36 mouse cellular contexts compared by ENCODE assay signal in the genomic region with DNA sequence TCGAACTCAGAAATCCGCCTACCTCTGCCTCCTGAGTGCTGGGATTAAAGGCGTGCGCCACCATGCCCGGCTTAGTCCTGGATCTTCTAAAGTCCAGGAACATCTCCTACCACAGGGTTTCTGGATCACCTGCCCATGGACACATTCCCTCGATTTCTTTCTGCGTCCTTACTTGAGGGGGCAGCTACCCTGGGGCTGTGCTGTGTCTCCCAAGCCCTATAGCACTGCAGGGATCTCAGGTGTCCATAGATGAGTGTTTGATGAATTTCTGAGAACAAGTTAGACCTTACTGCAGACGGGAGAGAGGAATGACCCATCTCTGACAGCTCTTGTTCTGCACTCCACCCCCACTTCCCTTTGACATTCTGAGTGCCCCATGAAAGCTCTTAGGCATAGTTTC. TPM values are rescaled to one million over a fixed set of nuclear protein-coding genes. Genes with fewer than 3 reads are reported as not detected.
DNase-seq lines count a peak whose midpoint lies in the region; ATAC-seq and TF ChIP-seq lines count a peak whose summit lies in the region.
"Had no signal": no experiment of that assay in that cellular context is flagged by ENCODE, and none has a peak within 500 bp of the region (broad histone marks: within the 10 kb centered on the region; RNA-seq: fewer than 3 reads in every experiment).

No protein-coding gene starts in this region.

- no peak for TF ChIP-seq CTCF in G1E (IDR thresholded peaks at IDR 0.05; ENCODE audit: low read depth, low read length)
- TF ChIP-seq CTCF in left cerebral cortex, adult 2 months (IDR thresholded peaks at IDR 0.05): no peak

- H3K9me3 ChIP-seq in G1E (replicated peaks): no peaks in the 10 kb centered on the region
- H3K9me3 ChIP-seq: embryonic facial prominence, embryonic 10.5 days; embryonic facial prominence, embryonic 13.5 days; forebrain, embryonic 13.5 days; heart, embryonic 12.5 days; heart, embryonic 15.5 days had no signal

- H3K4me3 ChIP-seq in G1E (ENCODE audit: low read depth, low read length): no peak overlapping the region
- H3K4me3 ChIP-seq in left cerebral cortex, adult 2 months: no peak overlapping the region
- H3K4me3 ChIP-seq: embryonic facial prominence, embryonic 10.5 days; embryonic facial prominence, embryonic 13.5 days; erythroblast, embryonic 14.5 days; forebrain, embryonic 13.5 days; gastrocnemius, adult 2 months; heart, embryonic 12.5 days; heart, embryonic 15.5 days had no signal

- no peak overlapping the region for H3K27ac ChIP-seq in left cerebral cortex, adult 2 months
- H3K27ac ChIP-seq: embryonic facial prominence, embryonic 10.5 days; embryonic facial prominence, embryonic 13.5 days; forebrain, embryonic 13.5 days; gastrocnemius, adult 2 months; heart, embryonic 15.5 days; hindbrain, embryonic 14.5 days; hindbrain, postnatal 0 days had no signal

- H3K4me1 ChIP-seq in G1E (ENCODE audit: insufficient read depth, low read depth, low read length): peaks cover 10% of the 10 kb centered on the region
- H3K4me1 ChIP-seq: embryonic facial prominence, embryonic 10.5 days; embryonic facial prominence, embryonic 13.5 days; forebrain, embryonic 13.5 days; heart, embryonic 15.5 days had no signal

- ATAC-seq in G1E (ENCODE audit: extremely low read depth, insufficient number of reproducible peaks, low FRiP score, poor library complexity, severe bottlenecking): no peak
- ATAC-seq: CD4-positive, CD25-positive, alpha-beta regulatory T cell, adult 4 months; forebrain, embryonic 13.5 days; forebrain, postnatal 0 days; hindbrain, postnatal 0 days; inflammation-experienced regulatory T-cells, adult 6 months; intestine, embryonic 16.5 days had no signal

- no peaks in the 10 kb centered on the region for H3K27me3 ChIP-seq in G1E (ENCODE audit: insufficient read depth, low read length)
- H3K27me3 ChIP-seq: embryonic facial prominence, embryonic 13.5 days; forebrain, embryonic 13.5 days; heart, embryonic 12.5 days; heart, embryonic 15.5 days had no signal

- DNase-seq in heart, adult 11 months: peak; percentile 82
- no peak for DNase-seq in heart, postnatal 10 days
- DNase-seq in lung, postnatal 25 days (ENCODE audit: low spot score): peak; percentile 17
- no peak for DNase-seq in lung, postnatal 10 days
- peak; percentile 0 for DNase-seq in G1E (ENCODE audit: low spot score)
- peak; percentile 0 for DNase-seq in R1 (ENCODE audit: low read depth, low spot score)
- DNase-seq in left cerebral cortex, adult 2 months (ENCODE audit: extremely low spot score in 1 of 2, low spot score in 2 of 2): no peak
- DNase-seq in left cerebral cortex, postnatal 4 days: no peak
- DNase-seq: adrenal gland, adult 8-10 months; adrenal gland, postnatal 25 days; cerebellum, adult 11-12 months; cerebellum, adult 8-10 months; cerebellum, postnatal 10 days; cerebellum, postnatal 36 days; embryo, embryonic 11 days; forebrain, postnatal 0 days; gastrocnemius, adult 2 months; gastrocnemius, postnatal 14 days; heart, adult 18-20 months; heart, postnatal 14 days; heart, postnatal 4 days had no signal

- peaks cover 46% of the 10 kb centered on the region for H3K36me3 ChIP-seq in G1E (replicated peaks)
- H3K36me3 ChIP-seq: heart, embryonic 15.5 days had no signal

- intact Hi-C loops in heart, postnatal 10 days (cut with DNase I): loop anchor here (5.0 to 10.0 kb wide), 2 partner anchors 77 to 240 kb away; partner anchors contain the start of gene Gal3st2b
- intact Hi-C loops in left cerebral cortex, adult 2 months (cut with DNase I): loop anchor here (10.0 kb wide), 2 partner anchors 77 to 237 kb away; partner anchors contain the start of gene Gal3st2b
- intact Hi-C loops in left cerebral cortex, postnatal 4 days (cut with DNase I): loop anchor here (10.0 kb wide), 1 partner anchor 237 kb away; no protein-coding TSS in a partner anchor

RNA-seq across cellular contexts. Expression of gene D2hgdh, which starts 12.6 kb away (rescaled TPM):
- total RNA-seq in heart, postnatal 10 days (2021): 10 to 100 TPM; 27.6 to 31.3 TPM
- total RNA-seq in G1E (2014; fragmentation: Nextera tagmentation) (15.0 and 21.4 TPM in 2 replicates), G1E (2017) (11.8 and 14.7 TPM in 2 replicates)
- 2.3 and 3.4 TPM in 2 replicates for polyA plus RNA-seq in G1E (2012)
- 10 to 100 TPM; 12.6 to 14.2 TPM for total RNA-seq in left cerebral cortex, adult 2 months (2021)
- 10 to 100 TPM; 12.7 to 13.7 TPM for total RNA-seq in left cerebral cortex, postnatal 4 days (2021)

RNA-seq across cellular contexts. Expression of gene Gal3st2, which starts 23.8 kb away (rescaled TPM):
- total RNA-seq in heart, postnatal 10 days (2021): under 1 TPM; 0.62 to 0.87 TPM
- total RNA-seq in G1E (2014; fragmentation: Nextera tagmentation): not detected in 2 replicates
- total RNA-seq in G1E (2017): not detected in 2 replicates
- not detected in 2 replicates for polyA plus RNA-seq in G1E (2012)
- total RNA-seq in left cerebral cortex, adult 2 months (2021): under 1 TPM in 1 of 2 experiments, not detected in 1; 0.16 TPM
- total RNA-seq in left cerebral cortex, postnatal 4 days (2021): not detected
- total RNA-seq: adrenal gland, postnatal 25 days; forebrain, postnatal 0 days; gastrocnemius, adult 2 months; gastrocnemius, postnatal 14 days; hindbrain, postnatal 0 days had no signal
- polyA plus RNA-seq: brain, embryonic 14.5 days; C2C12; CD4-positive, CD25-positive, alpha-beta regulatory T cell, adult 4 months; cortical plate, adult 2 months; embryonic facial prominence, embryonic 10.5 days; embryonic facial prominence, embryonic 13.5 days; erythroblast, embryonic 14.5 days; forebrain, embryonic 13.5 days; forebrain, postnatal 0 days; hindbrain, embryonic 11.5 days; hindbrain, embryonic 14.5 days; hindbrain, postnatal 0 days; inflammation-experienced regulatory T-cells, adult 6 months had no signal

RNA-seq across cellular contexts. Expression of gene Ing5, which starts 33.6 kb away (rescaled TPM):
- 10 to 100 TPM in 1 of 2 experiments, 1 to 10 TPM in 1; 9.8 to 10.4 TPM for total RNA-seq in heart, postnatal 10 days (2021)
- 21.4 and 43.3 TPM in 2 replicates for total RNA-seq in G1E (2014; fragmentation: Nextera tagmentation)
- total RNA-seq in G1E (2017): 32.0 and 41.4 TPM in 2 replicates
- 1.6 and 3.4 TPM in 2 replicates for polyA plus RNA-seq in G1E (2012)
- total RNA-seq in left cerebral cortex, adult 2 months (2021): 10 to 100 TPM; 12.8 to 15.2 TPM
- total RNA-seq in left cerebral cortex, postnatal 4 days (2021): 10 to 100 TPM in 1 of 2 experiments, 1 to 10 TPM in 1; 8.1 to 11.3 TPM

RNA-seq across cellular contexts. Expression of gene Dtymk, which starts 35.6 kb away (rescaled TPM):
- total RNA-seq in heart, postnatal 10 days (2021): 10 to 100 TPM; 43.8 to 46.8 TPM
- total RNA-seq in G1E (2014; fragmentation: Nextera tagmentation) (291 and 319 TPM in 2 replicates), G1E (2017) (414 and 485 TPM in 2 replicates)
- polyA plus RNA-seq in G1E (2012): 129 and 148 TPM in 2 replicates
- 10 to 100 TPM; 50.8 to 52.5 TPM for total RNA-seq in left cerebral cortex, adult 2 months (2021)
- total RNA-seq in left cerebral cortex, postnatal 4 days (2021): 10 to 100 TPM; 80.5 to 91.2 TPM

Comparison
In these comparisons a context has a peak if more than half of its experiments do, and no peak if none do; other contexts are left out.
1. DNase-seq: peak in heart, adult 11 months (single experiment), lung, postnatal 25 days (single experiment), G1E (single experiment) and R1 (single experiment); none in heart, postnatal 10 days (0 of 2), lung, postnatal 10 days (single experiment), left cerebral cortex, adult 2 months (0 of 2) and left cerebral cortex, postnatal 4 days (single experiment).